In the genomic region with DNA sequence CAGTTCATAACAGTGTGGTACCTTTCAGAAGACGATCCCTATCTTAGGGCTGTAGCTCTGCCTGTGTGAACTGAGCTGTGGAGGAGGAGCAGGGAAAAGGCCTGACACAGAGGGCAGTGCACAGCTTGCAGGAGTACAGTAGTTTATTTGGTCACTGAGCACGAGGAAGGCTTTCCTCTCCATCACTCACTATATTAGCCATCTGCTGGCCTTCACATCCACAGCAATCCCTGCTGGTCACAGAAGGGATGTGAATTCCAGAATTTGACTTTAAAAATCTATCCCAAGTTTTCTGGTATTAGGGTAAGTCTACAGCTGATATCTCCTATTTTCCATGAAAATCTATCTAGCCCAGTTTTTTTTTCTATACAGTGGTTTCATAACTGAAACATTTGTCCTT, we compare ENCODE assay signal across 23 mouse cellular contexts.
DNase-seq lines count a peak whose midpoint lies in the region; ATAC-seq and TF ChIP-seq lines count a peak whose summit lies in the region.
"Had no signal": no experiment of that assay in that cellular context is flagged by ENCODE, and none has a peak within 500 bp of the region (broad histone marks: within the 10 kb centered on the region; RNA-seq: fewer than 3 reads in every experiment).

No protein-coding gene starts in this region.

- no peak for TF ChIP-seq POLR2A in brain, embryonic 14.5 days (IDR thresholded peaks at IDR 0.05; ENCODE audit: borderline replicate concordance, extremely low read depth, insufficient read depth, insufficient read length, poor library complexity, severe bottlenecking)

- intact Hi-C loops in heart, postnatal 25 days (cut with DNase I) = no loop called here
- intact Hi-C loops in left cerebral cortex, adult 2 months (cut with DNase I) = no loop called here
- intact Hi-C loops in left cerebral cortex, postnatal 10 days (cut with DNase I) = no loop called here

- ATAC-seq in heart, postnatal 0 days (ENCODE audit: insufficient read depth, low read depth) = no peak
- ATAC-seq: activated CD4-positive, CD25-positive, alpha-beta regulatory T cell, adult 4 months; midbrain, embryonic 15.5 days had no signal

- TF ChIP-seq CTCF in heart, postnatal 0 days (IDR thresholded peaks at IDR 0.05; ENCODE audit: low read depth) = peak; percentile 36
- peak; percentile 23 for TF ChIP-seq CTCF in left cerebral cortex, adult 2 months (IDR thresholded peaks at IDR 0.05)
- peak; percentile 28; the same call in 1 of the 2 replicates for TF ChIP-seq CTCF in brain, embryonic 14.5 days (IDR thresholded peaks at IDR 0.05; ENCODE audit: borderline replicate concordance, extremely low read depth, insufficient read depth, insufficient read length)

- 17% methylated on average over 2 of the region's 2 CpGs for WGBS in heart, postnatal 0 days

- no peak for DNase-seq in heart, postnatal 0 days (ENCODE audit: low spot score)
- DNase-seq in heart, postnatal 25 days (ENCODE audit: low spot score) = no peak
- DNase-seq in left cerebral cortex, adult 2 months (ENCODE audit: extremely low spot score in 1 of 2, low spot score in 2 of 2) = no peak
- no peak for DNase-seq in left cerebral cortex, postnatal 10 days (ENCODE audit: extremely low spot score in 1 of 2, low spot score in 2 of 2)
- peak; percentile 14 for DNase-seq in lung, postnatal 10 days
- no peak for DNase-seq in lung, adult 18-20 months
- no peak for DNase-seq in brain, embryonic 14.5 days (ENCODE audit: low read depth)
- no peak for DNase-seq in retina, postnatal 1 day
- DNase-seq: adrenal gland, postnatal 10 days; cerebellum, adult 9-11 months; heart, postnatal 14 days; lung, postnatal 4 days; thymus, postnatal 14 days had no signal

- no peaks in the 10 kb centered on the region for H3K9me3 ChIP-seq in heart, postnatal 0 days (replicated peaks; ENCODE audit: control insufficient read depth, low read length)
- H3K9me3 ChIP-seq: embryonic facial prominence, embryonic 12.5 days; heart, embryonic 10.5 days; kidney, embryonic 15.5 days; limb, embryonic 12.5 days; liver, embryonic 15.5 days; midbrain, embryonic 15.5 days; neural tube, embryonic 13.5 days had no signal

- no peak overlapping the region for H3K27ac ChIP-seq in heart, postnatal 0 days (ENCODE audit: low read depth)
- no peak overlapping the region for H3K27ac ChIP-seq in left cerebral cortex, adult 2 months
- H3K27ac ChIP-seq: embryonic facial prominence, embryonic 12.5 days; heart, embryonic 10.5 days; hindbrain, embryonic 14.5 days; kidney, embryonic 15.5 days; limb, embryonic 12.5 days; liver, embryonic 15.5 days; midbrain, embryonic 15.5 days; neural tube, embryonic 13.5 days had no signal

- H3K4me2 ChIP-seq in heart, postnatal 0 days (ENCODE audit: low read depth, low read length) = no peak overlapping the region
- H3K4me2 ChIP-seq: embryonic facial prominence, embryonic 12.5 days; hindbrain, embryonic 14.5 days; kidney, embryonic 15.5 days; limb, embryonic 12.5 days; liver, embryonic 15.5 days; midbrain, embryonic 15.5 days; neural tube, embryonic 13.5 days had no signal

- no peak for TF ChIP-seq EP300 in heart, postnatal 0 days (IDR thresholded peaks at IDR 0.05; ENCODE audit: low read depth)

- no peaks in the 10 kb centered on the region for H3K36me3 ChIP-seq in heart, postnatal 0 days (replicated peaks; ENCODE audit: control insufficient read depth, insufficient read depth, low read length)
- H3K36me3 ChIP-seq: embryonic facial prominence, embryonic 12.5 days; heart, embryonic 10.5 days; kidney, embryonic 15.5 days; limb, embryonic 12.5 days; liver, embryonic 15.5 days; midbrain, embryonic 15.5 days; neural tube, embryonic 13.5 days had no signal

- peaks cover 13% of the 10 kb centered on the region for H3K4me1 ChIP-seq in heart, postnatal 0 days (ENCODE audit: control insufficient read depth, insufficient read depth)

- H3K9ac ChIP-seq in heart, postnatal 0 days (replicated peaks; ENCODE audit: low read depth, low read length) = no peak overlapping the region; the same call in 1 of the 2 replicates
- H3K9ac ChIP-seq: embryonic facial prominence, embryonic 12.5 days; hindbrain, embryonic 14.5 days; kidney, embryonic 15.5 days; limb, embryonic 12.5 days; liver, embryonic 15.5 days; midbrain, embryonic 15.5 days; neural tube, embryonic 13.5 days had no signal

- H3K27me3 ChIP-seq in heart, postnatal 0 days (ENCODE audit: control insufficient read depth, insufficient read depth, low read length) = no peaks in the 10 kb centered on the region
- H3K27me3 ChIP-seq: embryonic facial prominence, embryonic 12.5 days; kidney, embryonic 15.5 days; limb, embryonic 12.5 days; liver, embryonic 15.5 days; midbrain, embryonic 15.5 days; neural tube, embryonic 13.5 days had no signal

- H3K4me3 ChIP-seq in heart, postnatal 0 days (ENCODE audit: low read depth, low read length) = no peak overlapping the region
- no peak overlapping the region for H3K4me3 ChIP-seq in left cerebral cortex, adult 2 months
- H3K4me3 ChIP-seq: embryonic facial prominence, embryonic 12.5 days; heart, embryonic 10.5 days; kidney, embryonic 15.5 days; limb, embryonic 12.5 days; liver, embryonic 15.5 days; midbrain, embryonic 15.5 days; myocyte; neural tube, embryonic 13.5 days had no signal
